Mouse (Mus musculus) kidney, adult 2 months (tissue): ENCODE results near the gene Usp34.
"Not testable (repeated sequence)": the region's sequence is repeated elsewhere in the genome, so short reads cannot be mapped to it uniquely, and the experiment has no call there.

Experiments used
- CTCF ChIP-seq: fragments of 200-500 bp; conservative IDR thresholded peaks from 2 replicates; pipeline ENCODE4 v1.5.1; 2011; ENCODE audit warnings: low read depth, mild to moderate bottlenecking, control low read depth, low read length, moderate library complexity, mixed read lengths; ENCODE audit not compliant: insufficient read depth, insufficient read length
- POLR2A ChIP-seq: fragments of 200-500 bp; IDR thresholded peaks from one replicate; pipeline ENCODE4 v1.6.1; 2011; ENCODE audit warnings: low read depth, low read length, control low read depth

GRCm38 (mm10) chr11:23357226-23357625 lies 50.5 kb downstream of the Usp34 start:
- TF ChIP-seq CTCF = 0 out of 2 replicates have a peak, but pooled peaks have one; percentile 17
- not testable (repeated sequence) for TF ChIP-seq POLR2A
